Mouse (Mus musculus): ENCODE data around the gene Ehd1. TPM values are rescaled to one million over a fixed set of nuclear protein-coding genes. Genes with fewer than 3 reads are reported as not detected.
A peak's percentile ranks its signal among the peaks of the same experiment; 100 is the strongest.
"Not testable (repeated sequence)": the region's sequence is repeated elsewhere in the genome, so short reads cannot be mapped to it uniquely, and the experiment has no call there.

Gene Ehd1
- polyA plus RNA-seq, 1 experiment from 2014 or later: 177 TPM

DNA sequence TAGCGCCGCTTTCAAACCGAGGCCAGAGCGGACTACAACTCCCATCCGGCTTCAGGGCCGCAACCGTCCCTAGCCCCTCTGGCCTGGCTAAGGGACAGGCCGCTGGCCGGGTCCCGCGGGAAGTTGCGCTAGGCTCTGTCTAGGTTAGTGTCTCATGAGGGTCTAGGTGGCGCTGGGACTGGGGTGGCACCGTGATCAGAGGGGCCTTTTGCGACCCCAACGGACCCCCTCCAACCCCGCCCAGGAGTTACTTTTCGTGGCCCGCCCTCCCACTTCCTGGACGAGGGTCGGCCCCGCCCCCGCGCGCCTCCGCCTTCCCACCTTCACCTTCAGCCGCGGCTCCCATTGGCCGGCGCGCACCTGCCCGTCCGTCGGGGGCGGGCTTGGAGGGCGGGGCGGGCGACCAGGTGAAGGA is 29.6 kb downstream of the Ehd1 start, which contains the start of gene Cdc42bpg:
Gene Cdc42bpg (plus strand): TSS at position 320 of the 415 bp plus-strand sequence.
- Histone ChIP-seq H3K4me1 (replicated peaks; ENCODE audit: control insufficient read depth, insufficient read depth, low read length) (peaks cover 3% of the 10 kb centered on the region; the same call in 1 of the 2 replicates), H3K9me3 (ENCODE audit: control insufficient read depth) (no peaks in the 10 kb centered on the region), H3K27me3 (replicated peaks; ENCODE audit: control insufficient read depth, insufficient read depth, low read length) (no peaks in the 10 kb centered on the region), H3K4me2 (replicated peaks; ENCODE audit: low read depth) (peak within 1 kb of the TSS; percentile 76), H3K36me3 (ENCODE audit: control insufficient read depth, insufficient read depth) (peaks cover 16% of the 10 kb centered on the region), H3K4me3 (ENCODE audit: low read depth, low read length) (peak within 1 kb of the TSS; percentile 61), H3K9ac (ENCODE audit: low read depth, low read length) (peak within 1 kb of the TSS; percentile 80), H3K27ac (ENCODE audit: low read depth, low read length) (peak within 1 kb of the TSS; percentile 88)
- TF ChIP-seq CTCF (IDR thresholded peaks at IDR 0.05; ENCODE audit: low read depth): no peak
- under 1% methylated on average over 30 of the region's 38 CpGs for WGBS
- peak; percentile 87 for ATAC-seq

DNA sequence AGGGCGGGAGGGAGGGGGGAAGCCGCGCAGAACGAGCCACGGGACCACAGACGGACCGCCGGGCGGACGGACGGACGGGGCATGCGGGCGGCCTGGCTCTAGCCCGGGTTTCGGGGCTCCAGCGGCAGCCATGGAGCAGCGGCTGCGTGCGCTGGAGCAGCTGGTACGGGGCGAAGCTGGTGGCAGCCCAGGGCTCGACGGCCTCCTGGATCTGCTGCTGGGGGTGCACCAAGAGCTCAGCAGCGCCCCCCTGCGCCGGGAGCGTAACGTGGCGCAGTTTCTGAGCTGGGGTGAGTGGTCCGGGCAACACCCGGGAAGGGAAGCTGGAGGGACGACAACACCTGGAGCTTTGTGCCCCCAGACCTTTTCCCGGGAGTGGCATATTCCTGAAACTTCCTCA is 30.1 kb downstream of the Ehd1 start:
- WGBS: under 1% methylated on average over 33 of the region's 34 CpGs
- Histone ChIP-seq H3K27ac (ENCODE audit: low read depth, low read length) (peak overlapping the region; percentile 88), H3K36me3 (ENCODE audit: control insufficient read depth, insufficient read depth) (peaks cover 21% of the 10 kb centered on the region), H3K4me1 (replicated peaks; ENCODE audit: control insufficient read depth, insufficient read depth, low read length) (peaks cover 3% of the 10 kb centered on the region; the same call in 1 of the 2 replicates), H3K4me2 (replicated peaks; ENCODE audit: low read depth) (peak overlapping the region; percentile 76), H3K9me3 (ENCODE audit: control insufficient read depth) (no peaks in the 10 kb centered on the region), H3K4me3 (ENCODE audit: low read depth, low read length) (peak overlapping the region; percentile 61), H3K9ac (ENCODE audit: low read depth, low read length) (peak overlapping the region; percentile 80), H3K27me3 (replicated peaks; ENCODE audit: control insufficient read depth, insufficient read depth, low read length) (no peaks in the 10 kb centered on the region)
- peak; percentile 96 for TF ChIP-seq CTCF (IDR thresholded peaks at IDR 0.05; ENCODE audit: low read depth)
- peak; percentile 75 for ATAC-seq

DNA sequence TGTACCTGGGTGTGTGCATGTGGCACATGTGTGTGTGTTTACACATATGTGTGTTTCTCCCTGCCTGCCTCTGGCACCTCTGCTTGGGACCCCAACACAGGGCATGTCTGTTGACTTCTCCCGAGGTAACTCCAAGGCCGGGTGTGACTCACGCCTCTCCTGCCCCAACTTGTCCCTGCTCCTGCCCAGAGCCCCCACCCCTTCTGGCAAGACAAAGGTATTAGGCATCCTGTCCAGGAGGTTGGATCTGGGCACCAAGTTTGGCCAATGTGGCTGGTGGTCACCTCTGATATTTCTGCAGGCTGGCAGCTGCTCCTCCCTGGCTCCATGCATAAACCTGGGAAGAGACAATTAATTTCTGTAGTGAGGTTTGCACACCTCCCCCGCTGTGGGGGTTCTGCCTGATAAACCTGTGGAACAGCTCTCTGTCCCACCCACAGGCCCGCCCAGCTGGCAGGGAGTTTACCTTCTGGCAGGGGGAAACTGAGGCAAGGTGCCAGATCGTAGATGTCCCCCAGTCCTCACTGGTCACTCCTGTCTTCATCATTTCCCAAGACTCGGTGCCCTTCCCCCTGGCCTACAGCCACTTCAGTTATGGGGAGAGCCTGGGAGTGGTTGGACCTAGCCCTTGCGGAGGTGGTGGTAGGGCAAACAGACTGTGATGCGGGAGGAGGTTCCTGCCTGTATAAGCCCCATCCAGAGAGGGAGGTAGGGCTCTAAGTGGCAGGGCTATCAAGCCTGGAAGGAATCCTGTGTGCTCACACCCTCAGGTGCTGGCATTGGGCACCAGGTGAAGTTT is 31.4 kb downstream of the Ehd1 start:
- peaks cover 32% of the 10 kb centered on the region for H3K36me3 ChIP-seq (ENCODE audit: control insufficient read depth, insufficient read depth)
- peaks cover 3% of the 10 kb centered on the region; the same call in 1 of the 2 replicates for H3K4me1 ChIP-seq (replicated peaks; ENCODE audit: control insufficient read depth, insufficient read depth, low read length)
- no peak for TF ChIP-seq CTCF (IDR thresholded peaks at IDR 0.05; ENCODE audit: low read depth)
- WGBS: 52% methylated on average over 9 of the region's 9 CpGs
- H3K9me3 ChIP-seq (ENCODE audit: control insufficient read depth): no peaks in the 10 kb centered on the region
- no peak for ATAC-seq
- H3K27ac ChIP-seq (ENCODE audit: low read depth, low read length): peak overlapping the region; percentile 41
- peak overlapping the region; percentile 61; the same call in 1 of the 2 replicates for H3K4me3 ChIP-seq (ENCODE audit: low read depth, low read length)
- H3K27me3 ChIP-seq (replicated peaks; ENCODE audit: control insufficient read depth, insufficient read depth, low read length): no peaks in the 10 kb centered on the region
- H3K4me2 ChIP-seq (replicated peaks; ENCODE audit: low read depth): peak overlapping the region; percentile 76
- H3K9ac ChIP-seq (ENCODE audit: low read depth, low read length): peak overlapping the region; percentile 31; the same call in 1 of the 2 replicates

- Histone ChIP-seq H3K9me3 (ENCODE audit: control insufficient read depth) (no peaks in the 10 kb centered on the region), H3K9ac (ENCODE audit: low read depth, low read length) (no peak overlapping the region), H3K36me3 (ENCODE audit: control insufficient read depth, insufficient read depth) (peaks cover 55% of the 10 kb centered on the region), H3K27ac (ENCODE audit: low read depth, low read length) (no peak overlapping the region), H3K27me3 (replicated peaks; ENCODE audit: control insufficient read depth, insufficient read depth, low read length) (no peaks in the 10 kb centered on the region), H3K4me3 (ENCODE audit: low read depth, low read length) (no peak overlapping the region), H3K4me2 (replicated peaks; ENCODE audit: low read depth) (no peak overlapping the region), H3K4me1 (replicated peaks; ENCODE audit: control insufficient read depth, insufficient read depth, low read length) (peaks cover 3% of the 10 kb centered on the region; the same call in 1 of the 2 replicates)
- TF ChIP-seq CTCF (IDR thresholded peaks at IDR 0.05; ENCODE audit: low read depth): no peak
- whole genome bisulfite sequencing: 87% methylated on average over 5 of the region's 5 CpGs
- ATAC-seq: no peak
Observed at GRCm38 (mm10) chr19:6310181-6310580, 33.7 kb downstream of the Ehd1 start.

GRCm38 (mm10) chr19:6311783-6312182 is 35.3 kb downstream of the Ehd1 start:
- not testable (repeated sequence) for H3K27ac ChIP-seq (ENCODE audit: low read depth, low read length); H3K4me3 ChIP-seq (ENCODE audit: low read depth, low read length); H3K9me3 ChIP-seq (ENCODE audit: control insufficient read depth); ATAC-seq; H3K27me3 ChIP-seq (replicated peaks; ENCODE audit: control insufficient read depth, insufficient read depth, low read length); H3K4me2 ChIP-seq (replicated peaks; ENCODE audit: low read depth); H3K9ac ChIP-seq (ENCODE audit: low read depth, low read length); H3K4me1 ChIP-seq (replicated peaks; ENCODE audit: control insufficient read depth, insufficient read depth, low read length)
- 72% methylated on average over 3 of the region's 3 CpGs for WGBS
- peaks cover 71% of the 10 kb centered on the region for H3K36me3 ChIP-seq (ENCODE audit: control insufficient read depth, insufficient read depth)

GRCm38 (mm10) chr19:6313796-6314195 is 37.3 kb downstream of the Ehd1 start:
- WGBS: 85% methylated on average over 8 of the region's 8 CpGs
- TF ChIP-seq CTCF (IDR thresholded peaks at IDR 0.05; ENCODE audit: low read depth): no peak
- H3K36me3 ChIP-seq (ENCODE audit: control insufficient read depth, insufficient read depth): peaks cover 91% of the 10 kb centered on the region

More at GRCm38 (mm10) chr19:6313796-6314195, 37.3 kb downstream of the Ehd1 start:
- H3K4me3 ChIP-seq (ENCODE audit: low read depth, low read length): no peak overlapping the region
- no peak overlapping the region for H3K9ac ChIP-seq (ENCODE audit: low read depth, low read length)
- H3K4me1 ChIP-seq (replicated peaks; ENCODE audit: control insufficient read depth, insufficient read depth, low read length): no peaks in the 10 kb centered on the region
- H3K27ac ChIP-seq (ENCODE audit: low read depth, low read length): no peak overlapping the region
- no peaks in the 10 kb centered on the region for H3K27me3 ChIP-seq (replicated peaks; ENCODE audit: control insufficient read depth, insufficient read depth, low read length)
- H3K9me3 ChIP-seq (ENCODE audit: control insufficient read depth): no peaks in the 10 kb centered on the region
- no peak overlapping the region for H3K4me2 ChIP-seq (replicated peaks; ENCODE audit: low read depth)
- ATAC-seq: no peak
